Mouse (Mus musculus) heart, embryonic 12.5 days (tissue): Measurements from ENCODE around the gene Erp44. TPM values are rescaled to one million over a fixed set of nuclear protein-coding genes. Genes with fewer than 3 reads are reported as not detected.

Experiments
- ATAC-seq: fragments of 200-750 bp; cut with Nextera tagmentation; 2 replicates; pipeline ENCODE4 v1.8.0; 2017; ENCODE audit warnings: moderate TSS enrichment, moderate library complexity; ENCODE audit not compliant: insufficient number of reproducible peaks, low FRiP score
- H3K27ac ChIP-seq: fragments of 300-500 bp; sonication (generic); 2 replicates; pipeline ENCODE4 v1.5.1; 2016; ENCODE audit warnings: mild to moderate bottlenecking, moderate library complexity; ENCODE audit not compliant: poor library complexity, severe bottlenecking
- H3K27me3 ChIP-seq: fragments of 300-500 bp; sonication (generic); replicated peaks from 2 replicates; pipeline ENCODE4 v1.6.1; 2016; ENCODE audit warnings: mild to moderate bottlenecking, moderate library complexity
- H3K36me3 ChIP-seq: fragments of 300-500 bp; sonication (generic); 2 replicates; pipeline ENCODE4 v1.6.1; 2016; ENCODE audit warnings: mild to moderate bottlenecking, moderate library complexity
- H3K4me1 ChIP-seq: fragments of 300-500 bp; sonication (generic); replicated peaks from 2 replicates; pipeline ENCODE4 v1.6.1; 2016; ENCODE audit warnings: mild to moderate bottlenecking
- H3K4me2 ChIP-seq: fragments of 300-500 bp; sonication (generic); 2 replicates; pipeline ENCODE4 v1.6.1; 2016; ENCODE audit warnings: mild to moderate bottlenecking, moderate library complexity
- H3K4me3 ChIP-seq: fragments of 300-500 bp; sonication (generic); 2 replicates; pipeline ENCODE4 v1.5.1; 2016; ENCODE audit warnings: mild to moderate bottlenecking
- H3K9ac ChIP-seq: fragments of 300-500 bp; sonication (generic); 2 replicates; pipeline ENCODE4 v1.6.1; 2016; ENCODE audit warnings: mild to moderate bottlenecking, moderate library complexity
- H3K9me3 ChIP-seq: fragments of 300-500 bp; sonication (generic); replicated peaks from 2 replicates; pipeline ENCODE4 v1.6.1; 2016; ENCODE audit warnings: mild to moderate bottlenecking, moderate library complexity
- WGBS: fragments of 180-500 bp; shearing (Covaris S2); methylation state at CpG from one replicate; pipeline ENCODE4 v1.1.7; 2016; 5-methylcytosine and 5-hydroxymethylcytosine counted together
- polyA plus RNA-seq: library from polyadenylated mRNA; unstranded; fragments of >200 nt; fragmentation: Nextera tagmentation; extraction: Ambion mirVana; gene quantifications from 2 replicates; pipeline ENCODE4 v1.2.1, GENCODE M21; 2016

The Erp44 gene
- 67.7 and 72.0 TPM in 2 replicates for polyA plus RNA-seq

DNA sequence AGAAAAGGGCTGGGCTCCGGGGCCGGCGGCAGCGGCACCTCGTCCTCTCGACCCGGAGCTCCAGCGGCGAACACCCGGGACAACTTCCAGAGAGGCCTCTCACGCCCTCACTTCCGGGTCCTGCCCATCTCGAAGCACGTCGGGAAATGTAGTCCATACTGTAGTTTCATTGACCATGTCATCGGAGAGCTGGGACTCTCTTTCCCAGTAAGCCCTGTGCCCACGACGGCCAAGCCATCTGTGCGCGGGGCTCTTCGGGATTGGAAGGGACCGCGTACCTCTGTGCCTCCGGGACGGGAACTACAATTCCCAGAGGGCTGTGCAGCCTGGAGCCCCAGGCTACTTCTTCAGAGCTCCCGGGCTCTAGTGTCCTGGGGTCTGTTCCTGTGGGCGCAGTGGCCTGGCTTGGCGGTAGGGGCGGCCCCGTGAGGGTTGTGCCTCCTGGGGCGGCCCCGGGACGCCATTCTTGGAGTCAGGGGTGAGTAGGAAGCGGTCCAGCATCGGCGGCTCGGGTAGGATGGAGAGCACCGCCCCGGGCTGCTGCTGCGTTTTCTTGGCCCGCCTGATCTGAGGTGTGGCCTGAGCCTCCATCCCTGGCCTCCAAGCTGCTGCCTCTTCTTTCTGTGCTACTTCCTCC is at the start of gene Erp44, which contains the start of gene Invs:
Erp44 (minus strand) TSS at position 61 of the 637 bp plus-strand sequence.
Invs (plus strand) TSS at position 263 of the 637 bp plus-strand sequence.
- no peaks in the 10 kb centered on the region for H3K9me3 ChIP-seq
- peaks cover 9% of the 10 kb centered on the region for H3K4me1 ChIP-seq
- H3K9ac ChIP-seq = peak within 1 kb of the TSS; percentile 95
- peak within 1 kb of the TSS; percentile 80 for H3K27ac ChIP-seq
- peak within 1 kb of the TSS; percentile 95 for H3K4me3 ChIP-seq
- peak; percentile 99 for ATAC-seq
- no peaks in the 10 kb centered on the region for H3K36me3 ChIP-seq
- peak within 1 kb of the TSS; percentile 80 for H3K4me2 ChIP-seq
- WGBS = under 1% methylated on average over 41 of the region's 41 CpGs
- H3K27me3 ChIP-seq = no peaks in the 10 kb centered on the region

DNA sequence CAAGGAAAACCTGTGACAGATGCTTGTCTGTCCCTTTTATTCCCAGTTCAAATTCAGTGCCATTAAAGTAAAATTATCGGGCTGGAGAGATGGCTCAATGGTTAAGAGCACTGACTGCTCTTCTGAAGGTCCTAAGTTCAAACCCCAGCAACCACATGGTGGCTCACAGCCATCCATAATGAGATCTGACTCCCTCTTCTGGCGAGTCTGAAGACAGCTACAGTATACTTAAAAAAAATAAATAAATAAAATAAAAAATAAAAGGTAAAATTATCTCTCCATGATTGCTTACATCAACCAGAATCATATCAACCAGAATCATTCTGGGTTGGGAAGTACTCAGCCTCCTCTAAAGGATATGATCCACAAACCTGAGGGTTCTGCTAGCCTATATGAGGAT is 48.7 kb upstream of the Erp44 start:
- WGBS = 57% methylated on average over 2 of the region's 2 CpGs
- no peak for ATAC-seq
- Histone ChIP-seq H3K4me2 (no peak overlapping the region), H3K9ac (no peak overlapping the region), H3K9me3 (no peaks in the 10 kb centered on the region), H3K4me3 (no peak overlapping the region), H3K27me3 (no peaks in the 10 kb centered on the region), H3K36me3 (no peaks in the 10 kb centered on the region), H3K27ac (no peak overlapping the region), H3K4me1 (no peaks in the 10 kb centered on the region)

DNA sequence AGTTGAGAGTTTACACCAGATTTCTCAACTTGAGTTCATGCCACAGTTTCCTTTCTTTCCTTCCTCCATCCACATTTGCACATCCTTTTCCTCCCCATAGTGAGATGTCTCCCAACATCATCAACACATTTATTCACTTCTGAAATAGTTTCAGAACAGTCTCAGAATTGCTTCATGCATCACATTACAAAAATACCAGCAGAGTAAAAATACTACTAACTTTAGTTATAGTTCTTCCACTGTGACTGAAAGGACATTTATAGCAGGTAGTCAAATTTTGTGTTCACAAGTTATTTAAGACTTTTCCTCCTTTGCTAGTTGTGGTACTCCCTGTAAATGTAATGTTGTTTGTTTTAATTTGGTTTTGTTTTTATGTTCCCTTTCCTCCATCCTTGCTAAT is 47.8 kb upstream of the Erp44 start:
- no peak overlapping the region for H3K9ac ChIP-seq
- H3K27me3 ChIP-seq = no peaks in the 10 kb centered on the region
- H3K4me1 ChIP-seq = no peaks in the 10 kb centered on the region
- H3K4me3 ChIP-seq = no peak overlapping the region
- H3K4me2 ChIP-seq = no peak overlapping the region
- no peak overlapping the region for H3K27ac ChIP-seq
- no peaks in the 10 kb centered on the region for H3K36me3 ChIP-seq
- H3K9me3 ChIP-seq = no peaks in the 10 kb centered on the region
- no peak for ATAC-seq

DNA sequence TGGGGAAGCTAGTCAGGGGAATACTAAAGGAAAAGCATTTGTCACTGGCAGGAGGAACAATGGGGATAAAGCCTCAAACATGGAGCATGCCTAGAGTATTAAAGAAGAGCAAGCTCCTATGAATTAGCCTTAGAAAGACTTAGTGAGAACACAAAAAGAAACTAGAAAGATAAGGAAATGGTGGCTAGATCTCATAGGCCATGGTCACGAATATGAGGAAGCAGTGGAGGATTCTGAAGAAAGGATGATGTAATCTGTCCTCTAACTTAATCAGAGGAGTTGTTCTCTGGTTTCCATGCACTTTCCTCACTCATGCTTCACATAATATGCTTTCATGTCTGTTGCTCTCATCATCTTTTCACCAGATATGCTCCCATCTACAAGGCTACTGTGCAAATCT is 42.7 kb upstream of the Erp44 start:
- 46% methylated on average over 1 of the region's 1 CpGs for WGBS
- ATAC-seq = no peak
- no peaks in the 10 kb centered on the region for H3K27me3 ChIP-seq
- H3K36me3 ChIP-seq = no peaks in the 10 kb centered on the region
- no peak overlapping the region for H3K27ac ChIP-seq
- H3K9me3 ChIP-seq = no peaks in the 10 kb centered on the region
- H3K4me2 ChIP-seq = no peak overlapping the region
- no peaks in the 10 kb centered on the region for H3K4me1 ChIP-seq
- H3K4me3 ChIP-seq = no peak overlapping the region
- no peak overlapping the region for H3K9ac ChIP-seq

DNA sequence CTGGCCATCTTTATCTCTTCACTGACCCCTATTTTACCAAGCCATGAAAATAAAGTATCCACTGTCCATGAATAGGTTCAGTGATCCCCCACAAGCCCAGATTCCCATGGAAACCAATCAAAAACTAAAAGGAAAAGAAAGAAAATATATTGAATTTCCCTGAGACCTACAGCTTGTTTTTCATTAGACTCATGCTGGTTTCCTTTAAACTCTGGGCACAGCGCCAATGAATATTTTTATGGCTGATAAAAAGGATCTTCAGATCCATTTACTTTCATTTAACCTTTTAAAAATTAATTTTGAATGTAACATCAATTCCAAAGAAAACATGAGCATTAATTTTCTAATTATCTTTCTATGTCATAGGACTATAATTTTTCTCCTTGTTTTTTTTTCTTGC is 41.9 kb upstream of the Erp44 start:
- Histone ChIP-seq H3K4me3 (no peak overlapping the region), H3K4me1 (no peaks in the 10 kb centered on the region), H3K27ac (no peak overlapping the region), H3K9ac (no peak overlapping the region), H3K36me3 (no peaks in the 10 kb centered on the region), H3K27me3 (no peaks in the 10 kb centered on the region), H3K9me3 (no peaks in the 10 kb centered on the region), H3K4me2 (no peak overlapping the region)
- no peak for ATAC-seq
- 89% methylated on average over 1 of the region's 1 CpGs for WGBS

DNA sequence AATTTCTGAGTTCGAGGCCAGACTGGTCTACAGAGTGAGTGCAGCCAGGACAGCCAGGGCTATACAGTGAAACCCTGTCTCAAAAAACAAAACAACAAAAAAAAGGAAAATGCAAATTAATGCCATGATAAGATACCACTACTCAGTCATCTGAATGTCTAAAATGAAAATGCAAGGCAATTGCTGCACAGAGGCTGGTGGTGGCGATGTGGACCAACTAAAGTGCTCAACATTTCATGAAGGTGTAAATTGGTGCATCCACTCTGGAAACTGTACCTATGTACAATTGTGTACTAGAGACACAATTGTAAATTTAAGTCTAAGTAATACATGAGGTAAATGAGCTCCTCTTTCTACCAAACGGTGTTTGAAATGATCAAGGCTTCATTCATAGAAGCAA is 36.7 kb upstream of the Erp44 start:
- H3K4me3 ChIP-seq = no peak overlapping the region
- no peaks in the 10 kb centered on the region for H3K36me3 ChIP-seq
- WGBS = 80% methylated on average over 3 of the region's 3 CpGs
- ATAC-seq = no peak
- H3K9ac ChIP-seq = no peak overlapping the region
- H3K4me1 ChIP-seq = no peaks in the 10 kb centered on the region
- no peaks in the 10 kb centered on the region for H3K27me3 ChIP-seq
- H3K27ac ChIP-seq = no peak overlapping the region
- H3K4me2 ChIP-seq = no peak overlapping the region
- H3K9me3 ChIP-seq = no peaks in the 10 kb centered on the region

DNA sequence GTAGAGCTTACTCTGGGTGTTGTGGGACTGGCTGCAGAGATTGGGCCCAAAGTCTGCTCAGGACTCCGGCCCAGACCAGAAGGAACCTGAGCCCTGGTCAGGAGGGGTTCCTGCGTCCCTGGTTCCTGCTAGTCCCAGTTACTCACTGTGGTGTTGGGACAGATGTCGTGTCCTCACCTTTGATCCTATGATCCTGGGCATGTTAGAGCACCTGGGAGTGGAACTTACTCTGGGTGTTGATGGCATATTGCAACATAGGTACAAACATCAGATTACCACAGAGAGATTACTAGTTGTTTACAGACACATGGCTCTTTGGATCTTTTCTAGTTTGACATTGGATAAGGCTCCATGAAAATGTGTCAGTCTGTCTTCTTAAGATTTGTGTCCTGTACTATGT is 35.5 kb upstream of the Erp44 start:
- Histone ChIP-seq H3K27ac (no peak overlapping the region), H3K9ac (no peak overlapping the region), H3K4me1 (no peaks in the 10 kb centered on the region), H3K27me3 (no peaks in the 10 kb centered on the region), H3K36me3 (0 out of 2 replicates have a peak, but pooled peaks cover 5% of the 10 kb centered on the region), H3K4me3 (no peak overlapping the region), H3K9me3 (no peaks in the 10 kb centered on the region), H3K4me2 (no peak overlapping the region)
- ATAC-seq = no peak
- WGBS = 77% methylated on average over 3 of the region's 3 CpGs

DNA sequence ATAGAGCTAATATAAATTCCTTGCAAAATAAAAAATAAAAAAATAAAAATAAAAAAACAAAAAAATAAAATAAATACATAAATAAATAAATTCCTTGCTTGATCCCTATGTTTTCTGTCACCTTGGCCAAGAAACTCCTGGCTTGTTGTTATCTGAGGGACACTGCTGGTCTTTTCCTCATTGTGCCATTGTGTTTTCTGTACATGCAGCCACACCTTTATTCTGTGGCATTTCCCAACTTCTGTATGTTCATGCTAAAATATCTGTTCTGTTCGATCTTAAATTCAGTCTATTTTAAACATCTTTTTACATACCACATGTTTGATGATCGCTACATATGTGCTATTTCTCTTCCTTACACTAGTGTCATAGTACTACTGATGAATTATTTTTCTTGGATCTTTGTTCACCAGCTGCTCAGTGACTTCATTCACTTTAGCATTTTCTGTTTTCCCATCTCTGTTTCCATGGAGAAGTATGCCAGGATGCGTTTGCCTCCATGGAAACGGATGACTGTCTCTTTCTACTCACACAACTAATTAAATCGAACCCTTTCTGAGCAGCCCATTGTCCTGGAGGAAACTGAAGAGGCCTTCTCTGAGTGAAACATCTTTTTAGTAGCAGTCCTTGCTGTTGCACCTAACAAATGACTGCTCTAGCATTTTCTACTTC is 7.9 kb upstream of the Erp44 start:
- no peak for ATAC-seq
- H3K9ac ChIP-seq = no peak overlapping the region
- no peaks in the 10 kb centered on the region for H3K9me3 ChIP-seq
- no peak overlapping the region for H3K4me2 ChIP-seq
- H3K27me3 ChIP-seq = no peaks in the 10 kb centered on the region
- H3K36me3 ChIP-seq = peaks cover 16% of the 10 kb centered on the region
- H3K4me1 ChIP-seq = no peaks in the 10 kb centered on the region
- WGBS = 81% methylated on average over 5 of the region's 5 CpGs
- H3K4me3 ChIP-seq = no peak overlapping the region
- no peak overlapping the region for H3K27ac ChIP-seq

DNA sequence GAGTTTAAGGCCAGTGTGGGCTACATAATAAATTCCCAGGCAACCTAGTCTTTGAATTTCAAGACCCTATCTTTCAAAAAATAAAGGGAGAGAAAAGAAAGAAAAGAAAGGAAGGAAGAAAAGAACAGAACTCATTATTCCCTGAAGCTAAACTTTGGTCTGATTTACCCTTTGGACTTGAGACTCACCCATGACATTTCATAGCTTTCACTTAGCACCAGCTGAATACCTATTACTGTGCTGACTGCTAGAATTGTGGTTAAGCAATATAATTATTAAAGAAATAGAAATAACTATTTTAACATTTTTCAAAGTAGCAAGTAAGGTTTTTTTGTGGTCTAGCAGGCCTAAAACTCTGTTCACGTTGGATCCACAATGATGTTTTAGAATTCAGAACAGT is 1.8 kb upstream of the Erp44 start:
- no peaks in the 10 kb centered on the region for H3K36me3 ChIP-seq
- H3K9ac ChIP-seq = no peak overlapping the region
- no peak overlapping the region for H3K4me2 ChIP-seq
- no peak overlapping the region for H3K4me3 ChIP-seq
- no peaks in the 10 kb centered on the region for H3K9me3 ChIP-seq
- H3K4me1 ChIP-seq = peaks cover 9% of the 10 kb centered on the region
- 87% methylated on average over 1 of the region's 1 CpGs for WGBS
- no peak overlapping the region for H3K27ac ChIP-seq
- no peaks in the 10 kb centered on the region for H3K27me3 ChIP-seq
- no peak for ATAC-seq

DNA sequence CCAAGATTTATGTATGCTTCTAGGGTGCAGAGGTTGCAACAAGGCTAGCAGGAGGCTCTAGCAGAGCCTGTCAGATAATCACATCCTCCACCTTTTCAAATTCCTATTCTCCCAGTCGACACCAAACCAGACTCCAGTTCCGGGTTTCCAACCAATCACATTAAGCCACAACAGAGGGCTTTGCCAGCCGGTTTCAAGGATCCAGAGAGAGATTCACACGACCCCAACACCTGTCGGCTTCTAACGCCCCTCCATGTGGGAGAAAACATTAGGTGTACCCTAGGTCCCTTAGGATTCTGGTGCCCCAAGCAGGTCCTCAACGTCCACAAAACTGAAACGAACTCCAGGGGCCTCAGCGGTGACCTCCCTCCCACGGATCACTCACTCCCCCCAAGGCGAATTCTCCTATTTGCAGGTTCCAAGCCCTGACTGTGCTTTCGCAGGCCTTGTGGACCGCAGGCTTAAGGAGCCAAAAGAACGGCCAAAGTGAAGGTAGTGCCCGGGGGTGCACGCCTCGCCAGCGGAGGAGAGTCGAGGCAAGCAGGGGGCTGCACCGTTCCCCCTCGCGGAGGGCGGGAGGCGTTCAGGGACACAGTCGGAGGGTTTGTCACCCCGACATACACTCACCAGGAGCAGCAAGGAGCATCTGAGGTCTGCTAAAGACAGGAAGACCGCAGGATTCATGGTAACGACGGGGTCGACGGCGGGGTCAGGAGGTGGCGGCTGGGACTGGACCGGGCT is 431 bp downstream of the Erp44 start:
- Histone ChIP-seq H3K4me2 (peak overlapping the region; percentile 80), H3K9ac (peak overlapping the region; percentile 95), H3K27me3 (no peaks in the 10 kb centered on the region), H3K4me1 (peaks cover 9% of the 10 kb centered on the region), H3K4me3 (peak overlapping the region; percentile 95), H3K27ac (peak overlapping the region; percentile 80), H3K36me3 (no peaks in the 10 kb centered on the region), H3K9me3 (no peaks in the 10 kb centered on the region)
- ATAC-seq = peak; percentile 54; the same call in 1 of the 2 replicates
- under 1% methylated on average over 33 of the region's 34 CpGs for WGBS

DNA sequence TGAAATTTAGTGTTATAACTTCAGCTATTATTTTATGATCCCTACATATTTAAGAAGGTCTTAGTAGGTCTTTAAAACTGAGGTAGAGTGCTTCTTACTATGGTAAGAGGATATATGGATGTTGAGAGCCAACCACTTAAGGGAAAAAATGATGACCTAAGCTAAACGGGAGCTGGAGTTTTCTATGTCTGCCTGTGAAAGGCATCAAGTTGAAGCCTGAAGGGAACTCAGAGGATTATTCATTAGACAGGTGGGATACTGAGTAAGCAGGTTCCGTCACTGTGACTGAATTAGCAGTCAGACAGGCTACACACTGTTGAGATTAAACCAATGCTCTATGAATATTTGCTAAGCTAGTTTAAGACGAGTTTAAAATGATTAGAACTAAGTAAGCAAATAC is 2.3 kb downstream of the Erp44 start:
- no peak for ATAC-seq
- WGBS = 82% methylated on average over 3 of the region's 3 CpGs

More for the DNA sequence above, 2.3 kb downstream of the Erp44 start:
- Histone ChIP-seq H3K27ac (no peak overlapping the region), H3K4me2 (no peak overlapping the region), H3K4me3 (no peak overlapping the region), H3K9ac (no peak overlapping the region), H3K36me3 (no peaks in the 10 kb centered on the region), H3K27me3 (no peaks in the 10 kb centered on the region), H3K9me3 (no peaks in the 10 kb centered on the region), H3K4me1 (peaks cover 12% of the 10 kb centered on the region)
